Mouse (Mus musculus) heart, adult 18-20 months (tissue): ENCODE results near the gene Olfr1352. TPM values are rescaled to one million over a fixed set of nuclear protein-coding genes. Genes with fewer than 3 reads are reported as not detected.
"Not testable (repeated sequence)": the region's sequence is repeated elsewhere in the genome, so short reads cannot be mapped to it uniquely, and the experiment has no call there.

ENCODE experiments used
- DNase-seq, 2 experiments: peaks; one replicate each; pipeline ENCODE4 v3.0.0; 2021 to 2022; ENCODE audit warnings: mixed read lengths in 1 of 2
- long read RNA-seq, 2 experiments: library from polyadenylated mRNA; stranded (forward); transcript quantifications; one replicate each; pipeline ENCODE4 v2.0.0; 2021
- total RNA-seq, 2 experiments: library from RNA; stranded (reverse); gene quantifications; 2 replicates each; pipeline ENCODE4 v1.2.3; 2021

Olfr1352 gene
- total RNA-seq: not detected
- long read RNA-seq, experiment 1: 0 reads
- long read RNA-seq, experiment 2: 0 reads

- DNase-seq: no peak
Measured at GRCm38 (mm10) chr10:78980750-78981149, at the start of gene Olfr1352. TSS of gene Olfr1352 (plus strand) at chr10:78981050.

- not testable (repeated sequence) for DNase-seq
Measured at GRCm38 (mm10) chr10:78950336-78950735, 30.5 kb upstream of the Olfr1352 start, which contains the start of gene Olfr8. TSS of gene Olfr8 (plus strand) at chr10:78950636.

DNA sequence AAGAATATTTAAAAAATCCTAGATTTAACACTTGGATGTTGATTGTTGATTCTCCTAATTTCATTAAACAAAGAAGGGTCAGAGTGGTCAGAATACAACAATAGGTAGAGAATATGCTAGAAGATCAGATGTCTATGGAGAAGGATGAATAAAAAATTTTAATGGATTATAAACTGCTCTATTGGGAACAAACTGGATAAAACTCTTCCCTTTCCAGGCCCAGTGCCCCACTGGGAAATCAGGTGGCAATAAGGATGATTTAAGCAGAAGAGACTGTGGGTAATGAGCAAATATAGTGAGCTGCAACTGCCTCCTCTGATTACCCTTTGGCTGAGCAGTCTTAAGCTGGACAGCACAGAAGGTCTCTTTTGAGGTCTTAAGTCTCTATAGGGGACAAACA, 17.8 kb upstream of the Olfr1352 start, which contains the start of gene Olfr1353:
Olfr1353 (plus strand) TSS at position 301 of the 400 bp plus-strand sequence.
- DNase-seq: not testable (repeated sequence)

GRCm38 (mm10) chr10:79012172-79012571, 31.3 kb downstream of the Olfr1352 start, which contains the start of gene Olfr1351:
TSS of gene Olfr1351 (plus strand) at chr10:79012472.
- DNase-seq: no peak

GRCm38 (mm10) chr10:79028441-79028840, 47.6 kb downstream of the Olfr1352 start, which contains the start of gene Olfr57:
TSS of gene Olfr57 (plus strand) at chr10:79028741.
- no peak for DNase-seq

Other genes starting within 250 kb of the Olfr1352 start
- not detected for gene Ccdc105, start 228.0 kb upstream of the Olfr1352 start, total RNA-seq
- not detected for gene Slc1a6, start 200.6 kb upstream of the Olfr1352 start, total RNA-seq
- gene Olfr1356, start 128.9 kb upstream of the Olfr1352 start, total RNA-seq: not detected
- not detected for gene Olfr1355, start 105.5 kb upstream of the Olfr1352 start, total RNA-seq
- not detected for gene Olfr1354, start 67.9 kb upstream of the Olfr1352 start, total RNA-seq
- not detected for gene Olfr8, start 30.4 kb upstream of the Olfr1352 start, total RNA-seq
- gene Olfr1353, start 17.7 kb upstream of the Olfr1352 start, total RNA-seq: not detected
- gene Olfr1351, start 31.4 kb downstream of the Olfr1352 start, total RNA-seq: not detected
- gene Olfr57, start 47.7 kb downstream of the Olfr1352 start, total RNA-seq: not detected
- 1 to 10 TPM; 8.0 to 8.5 TPM for gene 2610008E11Rik, start 116.5 kb downstream of the Olfr1352 start, total RNA-seq
- gene Vmn2r80, start 167.7 kb downstream of the Olfr1352 start, total RNA-seq: not detected